11 mouse cellular contexts compared by ENCODE assay signal in genomic region chr10:18435938-18436337, GRCm38 (mm10).
DNase-seq lines count a peak whose midpoint lies in the region; ATAC-seq and TF ChIP-seq lines count a peak whose summit lies in the region.
"Had no signal": no experiment of that assay in that cellular context is flagged by ENCODE, and none has a peak within 500 bp of the region (broad histone marks: within the 10 kb centered on the region; RNA-seq: fewer than 3 reads in every experiment).

No protein-coding gene starts in this region.

- ATAC-seq in kidney, embryonic 16.5 days (ENCODE audit: low FRiP score, low TSS enrichment) = 0 out of 2 replicates have a peak, but pooled peaks have one; percentile 33
- peak; percentile 61 for ATAC-seq in limb, embryonic 14.5 days (ENCODE audit: low FRiP score, low read depth)

- TF ChIP-seq CTCF in gastrocnemius, adult 2 months (IDR thresholded peaks at IDR 0.05) = no peak

- H3K9me3 ChIP-seq in kidney, embryonic 16.5 days (ENCODE audit: low read length) = no peaks in the 10 kb centered on the region
- no peaks in the 10 kb centered on the region for H3K9me3 ChIP-seq in embryonic facial prominence, embryonic 10.5 days
- H3K9me3 ChIP-seq in limb, embryonic 14.5 days (ENCODE audit: control insufficient read depth, low read length) = no peaks in the 10 kb centered on the region

- no peak overlapping the region for H3K4me2 ChIP-seq in kidney, embryonic 16.5 days (replicated peaks; ENCODE audit: low read depth, low read length)
- 0 out of 2 replicates have a peak overlapping the region, but pooled peaks have one; percentile 3 for H3K4me2 ChIP-seq in limb, embryonic 14.5 days (replicated peaks; ENCODE audit: low read depth, low read length, severe bottlenecking)

- 35% methylated on average over 7 of the region's 7 CpGs for WGBS in kidney, embryonic 16.5 days
- 59% methylated on average over 7 of the region's 7 CpGs for WGBS in embryonic facial prominence, embryonic 10.5 days
- WGBS in limb, embryonic 14.5 days = 18% methylated on average over 7 of the region's 7 CpGs

- H3K27me3 ChIP-seq in kidney, embryonic 16.5 days (ENCODE audit: insufficient read depth, low read length) = no peaks in the 10 kb centered on the region
- H3K27me3 ChIP-seq in embryonic facial prominence, embryonic 10.5 days (replicated peaks; ENCODE audit: low read depth, poor library complexity, severe bottlenecking) = no peaks in the 10 kb centered on the region
- no peaks in the 10 kb centered on the region for H3K27me3 ChIP-seq in limb, embryonic 14.5 days (ENCODE audit: control insufficient read depth, insufficient read depth, low read length)

- no peak overlapping the region for H3K9ac ChIP-seq in kidney, embryonic 16.5 days (replicated peaks; ENCODE audit: low read length)
- H3K9ac ChIP-seq in limb, embryonic 14.5 days (ENCODE audit: low read depth, low read length, severe bottlenecking) = no peak overlapping the region

- no peak overlapping the region for H3K4me3 ChIP-seq in gastrocnemius, adult 2 months
- H3K4me3 ChIP-seq in kidney, embryonic 16.5 days (ENCODE audit: low read length) = no peak overlapping the region
- no peak overlapping the region for H3K4me3 ChIP-seq in embryonic facial prominence, embryonic 10.5 days
- H3K4me3 ChIP-seq in limb, embryonic 14.5 days (replicated peaks; ENCODE audit: low read length) = no peak overlapping the region

- intact Hi-C loops in gastrocnemius, adult 2 months (cut with DNase I) = no loop called here

- H3K36me3 ChIP-seq in kidney, embryonic 16.5 days (ENCODE audit: insufficient read depth, low read length) = no peaks in the 10 kb centered on the region
- H3K36me3 ChIP-seq in embryonic facial prominence, embryonic 10.5 days (replicated peaks) = no peaks in the 10 kb centered on the region
- no peaks in the 10 kb centered on the region for H3K36me3 ChIP-seq in limb, embryonic 14.5 days (ENCODE audit: control insufficient read depth, insufficient read depth, low read length)

- no peak for TF ChIP-seq POLR2A in limb, embryonic 14.5 days (IDR thresholded peaks at IDR 0.05; ENCODE audit: borderline replicate concordance, extremely low read depth, insufficient read depth, insufficient read length)

- H3K4me1 ChIP-seq in kidney, embryonic 16.5 days (ENCODE audit: insufficient read depth, low read length) = peaks cover 23% of the 10 kb centered on the region
- peaks cover 36% of the 10 kb centered on the region for H3K4me1 ChIP-seq in embryonic facial prominence, embryonic 10.5 days
- H3K4me1 ChIP-seq in limb, embryonic 14.5 days (ENCODE audit: control insufficient read depth, insufficient read depth, low read length) = peaks cover 50% of the 10 kb centered on the region

- H3K27ac ChIP-seq in gastrocnemius, adult 2 months = peak overlapping the region; percentile 25; the same call in 1 of the 2 replicates
- no peak overlapping the region for H3K27ac ChIP-seq in kidney, embryonic 16.5 days (ENCODE audit: low read length)
- peak overlapping the region; percentile 66 for H3K27ac ChIP-seq in embryonic facial prominence, embryonic 10.5 days (replicated peaks)
- peak overlapping the region; percentile 82 for H3K27ac ChIP-seq in limb, embryonic 14.5 days (replicated peaks; ENCODE audit: low read depth, low read length)

- DNase-seq in gastrocnemius, adult 2 months = no peak
- DNase-seq in gastrocnemius, adult 18-20 months (ENCODE audit: low spot score) = no peak
- DNase-seq in kidney, adult 18-20 months = no peak
- DNase-seq in embryonic facial prominence, embryonic 10.5 days (ENCODE audit: low spot score) = no peak
- DNase-seq in limb, embryonic 14.5 days (ENCODE audit: low spot score) = peak; percentile 59
- DNase-seq in right cerebral cortex, postnatal 10 days (ENCODE audit: low spot score in 2 of 2) = no peak
- DNase-seq in layer of hippocampus, postnatal 25 days (ENCODE audit: extremely low spot score in 1 of 2, low spot score in 1 of 2) = no peak
- DNase-seq: adrenal gland, postnatal 36 days; cerebellum, adult 2 months; thymus, postnatal 36 days had no signal
